Mouse (Mus musculus): Measurements from ENCODE around the gene Cacna1f. TPM values are rescaled to one million over a fixed set of nuclear protein-coding genes. Genes with fewer than 3 reads are reported as not detected.
A peak's percentile ranks its signal among the peaks of the same experiment; 100 is the strongest.

Cacna1f gene
- polyA plus RNA-seq, 1 experiment from 2014 or later: 0.04 TPM

- no peak overlapping the region; the same call in 1 of the 2 replicates for H3K27ac ChIP-seq
- H3K4me2 ChIP-seq (ENCODE audit: low read length): peak overlapping the region; percentile 49
- DNase-seq (ENCODE audit: low spot score) (peak; percentile 88), ATAC-seq (replicated peaks; ENCODE audit: low FRiP score, low read depth) (peak; percentile 95)
- 0 out of 2 replicates have a peak overlapping the region, but pooled peaks have one; percentile 40 for H3K9ac ChIP-seq (ENCODE audit: low read depth, low read length)
- H3K9me3 ChIP-seq (replicated peaks; ENCODE audit: low read length): no peaks in the 10 kb centered on the region
- 20% methylated on average over 27 of the region's 27 CpGs for WGBS
- TF ChIP-seq CTCF (IDR thresholded peaks at IDR 0.05; ENCODE audit: low read depth): peak; percentile 87
- no peaks in the 10 kb centered on the region for H3K4me1 ChIP-seq (replicated peaks; ENCODE audit: insufficient read depth, low read length)
- H3K27me3 ChIP-seq (ENCODE audit: insufficient read depth, low read length): no peaks in the 10 kb centered on the region
- H3K36me3 ChIP-seq (ENCODE audit: insufficient read depth, low read length): no peaks in the 10 kb centered on the region
- 0 out of 2 replicates have a peak overlapping the region, but pooled peaks have one; percentile 11 for H3K4me3 ChIP-seq (replicated peaks; ENCODE audit: low read depth, low read length)
These were observed 72.6 kb downstream of the Cacna1f start for GRCm38 (mm10) chrX:7679405-7680056.

- TF ChIP-seq CTCF (IDR thresholded peaks at IDR 0.05; ENCODE audit: low read depth): no peak
- Histone ChIP-seq H3K4me1 (replicated peaks; ENCODE audit: insufficient read depth, low read length) (no peaks in the 10 kb centered on the region), H3K9ac (ENCODE audit: low read depth, low read length) (0 out of 2 replicates have a peak overlapping the region, but pooled peaks have one; percentile 40), H3K4me3 (replicated peaks; ENCODE audit: low read depth, low read length) (0 out of 2 replicates have a peak overlapping the region, but pooled peaks have one; percentile 11), H3K36me3 (ENCODE audit: insufficient read depth, low read length) (no peaks in the 10 kb centered on the region), H3K27ac (peak overlapping the region; percentile 31; the same call in 1 of the 2 replicates), H3K9me3 (replicated peaks; ENCODE audit: low read length) (no peaks in the 10 kb centered on the region), H3K27me3 (ENCODE audit: insufficient read depth, low read length) (no peaks in the 10 kb centered on the region), H3K4me2 (ENCODE audit: low read length) (peak overlapping the region; percentile 49)
- no peak for DNase-seq (ENCODE audit: low spot score)
- no peak; the same call in 1 of the 2 replicates for ATAC-seq (replicated peaks; ENCODE audit: low FRiP score, low read depth)
- WGBS: 23% methylated on average over 12 of the region's 12 CpGs
These were observed 73.2 kb downstream of the Cacna1f start for GRCm38 (mm10) chrX:7680057-7680412.

GRCm38 (mm10) chrX:7680864-7681263, 74.0 kb downstream of the Cacna1f start, which contains the start of gene Magix:
TSS of gene Magix (minus strand) at chrX:7681251.
- H3K9ac ChIP-seq (ENCODE audit: low read depth, low read length): 0 out of 2 replicates have a peak within 1 kb of the TSS, but pooled peaks have one; percentile 40
- DNase-seq (ENCODE audit: low spot score) (no peak), ATAC-seq (replicated peaks; ENCODE audit: low FRiP score, low read depth) (no peak)

More at GRCm38 (mm10) chrX:7680864-7681263, 74.0 kb downstream of the Cacna1f start, which contains the start of gene Magix:
- WGBS: 68% methylated on average over 14 of the region's 14 CpGs
- H3K36me3 ChIP-seq (ENCODE audit: insufficient read depth, low read length): no peaks in the 10 kb centered on the region
- 0 out of 2 replicates have a peak within 1 kb of the TSS, but pooled peaks have one; percentile 11 for H3K4me3 ChIP-seq (replicated peaks; ENCODE audit: low read depth, low read length)
- no peaks in the 10 kb centered on the region for H3K9me3 ChIP-seq (replicated peaks; ENCODE audit: low read length)
- H3K4me2 ChIP-seq (ENCODE audit: low read length): peak within 1 kb of the TSS; percentile 49
- no peak for TF ChIP-seq CTCF (IDR thresholded peaks at IDR 0.05; ENCODE audit: low read depth)
- no peaks in the 10 kb centered on the region for H3K4me1 ChIP-seq (replicated peaks; ENCODE audit: insufficient read depth, low read length)
- peak within 1 kb of the TSS; percentile 31; the same call in 1 of the 2 replicates for H3K27ac ChIP-seq
- no peaks in the 10 kb centered on the region for H3K27me3 ChIP-seq (ENCODE audit: insufficient read depth, low read length)

Other genes with a start within 250 kb of the Cacna1f start
- 0.70 and 0.74 TPM in 2 replicates for gene Usp27x, start 231.3 kb upstream of the Cacna1f start, polyA plus RNA-seq (2015; fragmentation: Nextera tagmentation; extraction: Ambion mirVana)
- gene Foxp3, start 33.4 kb upstream of the Cacna1f start, polyA plus RNA-seq (2015; fragmentation: Nextera tagmentation; extraction: Ambion mirVana): 0.04 TPM in 1 of 2 replicates, not detected in the other
- 1.4 and 1.6 TPM in 2 replicates for gene Ppp1r3f, start 32.8 kb upstream of the Cacna1f start, polyA plus RNA-seq (2015; fragmentation: Nextera tagmentation; extraction: Ambion mirVana)
- 27.8 and 29.2 TPM in 2 replicates for gene Ccdc22, start 1.6 kb upstream of the Cacna1f start, polyA plus RNA-seq (2015; fragmentation: Nextera tagmentation; extraction: Ambion mirVana)
- 1.3 and 1.4 TPM in 2 replicates for gene Syp, start 31.4 kb downstream of the Cacna1f start, polyA plus RNA-seq (2015; fragmentation: Nextera tagmentation; extraction: Ambion mirVana)
- gene Prickle3, start 50.2 kb downstream of the Cacna1f start, polyA plus RNA-seq (2015; fragmentation: Nextera tagmentation; extraction: Ambion mirVana): 9.5 and 9.7 TPM in 2 replicates
- 142 and 153 TPM in 2 replicates for gene Plp2, start 64.3 kb downstream of the Cacna1f start, polyA plus RNA-seq (2015; fragmentation: Nextera tagmentation; extraction: Ambion mirVana)
- gene Magix, start 74.2 kb downstream of the Cacna1f start, polyA plus RNA-seq (2015; fragmentation: Nextera tagmentation; extraction: Ambion mirVana): 1.5 and 2.3 TPM in 2 replicates
- gene Gpkow, start 90.0 kb downstream of the Cacna1f start, polyA plus RNA-seq (2015; fragmentation: Nextera tagmentation; extraction: Ambion mirVana): 32.7 and 36.2 TPM in 2 replicates
- 39.6 and 40.6 TPM in 2 replicates for gene Wdr45, start 107.2 kb downstream of the Cacna1f start, polyA plus RNA-seq (2015; fragmentation: Nextera tagmentation; extraction: Ambion mirVana)
- 0.30 TPM in 1 of 2 replicates, not detected in the other for gene Gm45208, start 115.2 kb downstream of the Cacna1f start, polyA plus RNA-seq (2015; fragmentation: Nextera tagmentation; extraction: Ambion mirVana)
- 40.9 and 41.6 TPM in 2 replicates for gene Praf2, start 121.4 kb downstream of the Cacna1f start, polyA plus RNA-seq (2015; fragmentation: Nextera tagmentation; extraction: Ambion mirVana)
- gene Ccdc120, start 143.8 kb downstream of the Cacna1f start, polyA plus RNA-seq (2015; fragmentation: Nextera tagmentation; extraction: Ambion mirVana): 16.8 and 17.4 TPM in 2 replicates
- gene Tfe3, start 155.5 kb downstream of the Cacna1f start, polyA plus RNA-seq (2015; fragmentation: Nextera tagmentation; extraction: Ambion mirVana): 22.9 and 24.1 TPM in 2 replicates
- gene Gripap1, start 182.7 kb downstream of the Cacna1f start, polyA plus RNA-seq (2015; fragmentation: Nextera tagmentation; extraction: Ambion mirVana): 29.6 and 30.1 TPM in 2 replicates
- 0.68 and 0.83 TPM in 2 replicates for gene Kcnd1, start 215.2 kb downstream of the Cacna1f start, polyA plus RNA-seq (2015; fragmentation: Nextera tagmentation; extraction: Ambion mirVana)
- 31.8 and 36.8 TPM in 2 replicates for gene Otud5, start 234.3 kb downstream of the Cacna1f start, polyA plus RNA-seq (2015; fragmentation: Nextera tagmentation; extraction: Ambion mirVana)